Mouse (Mus musculus): ENCODE results near the gene Dip2c. TPM values are rescaled to one million over a fixed set of nuclear protein-coding genes. Genes with fewer than 3 reads are reported as not detected.
A peak's percentile ranks its signal among the peaks of the same experiment; 100 is the strongest.

Gene Dip2c
- polyA plus RNA-seq, 1 experiment = 0.15 TPM

- Histone ChIP-seq H3K4me3 (replicated peaks) (no peak overlapping the region), H3K9me3 (no peaks in the 10 kb centered on the region), H3K27me3 (replicated peaks) (no peaks in the 10 kb centered on the region), H3K4me1 (no peaks in the 10 kb centered on the region), H3K36me3 (replicated peaks; ENCODE audit: low read length) (no peaks in the 10 kb centered on the region)
- TF ChIP-seq GATA1 (IDR thresholded peaks at IDR 0.05; ENCODE audit: borderline replicate concordance, low read length) = no peak
- no peak for TF ChIP-seq FLI1 (IDR thresholded peaks at IDR 0.05; ENCODE audit: low read length)
Observed at GRCm38 (mm10) chr13:9361457-9361856, 85.1 kb downstream of the Dip2c start.

GRCm38 (mm10) chr13:9371387-9371786 is 95.1 kb downstream of the Dip2c start:
- H3K36me3 ChIP-seq (replicated peaks; ENCODE audit: low read length) = no peaks in the 10 kb centered on the region
- no peak overlapping the region for H3K4me3 ChIP-seq (replicated peaks)
- H3K9me3 ChIP-seq = no peaks in the 10 kb centered on the region
- TF ChIP-seq FLI1 (IDR thresholded peaks at IDR 0.05; ENCODE audit: low read length) = no peak
- TF ChIP-seq GATA1 (IDR thresholded peaks at IDR 0.05; ENCODE audit: borderline replicate concordance, low read length) = no peak
- H3K4me1 ChIP-seq = no peaks in the 10 kb centered on the region
- no peaks in the 10 kb centered on the region for H3K27me3 ChIP-seq (replicated peaks)

DNA sequence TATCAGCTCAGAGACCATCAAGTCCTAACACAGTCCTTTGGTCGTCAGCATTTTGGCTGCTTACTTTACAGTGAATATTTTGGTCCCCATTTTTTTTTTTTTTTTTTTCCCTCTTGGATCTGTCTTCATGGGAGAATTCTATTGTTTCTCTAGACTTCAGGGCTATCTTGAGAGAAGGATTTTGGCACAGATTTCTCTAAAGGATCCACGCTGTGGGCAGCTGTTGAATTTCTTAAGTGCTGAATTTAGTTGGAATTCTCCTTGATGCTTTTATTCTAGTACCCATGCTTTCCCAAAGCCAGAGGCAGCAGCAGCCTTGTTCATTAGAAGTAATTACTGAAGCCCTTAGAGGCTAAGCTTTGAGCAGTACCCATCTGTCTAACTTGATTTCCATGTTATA is 100.8 kb downstream of the Dip2c start:
- Histone ChIP-seq H3K4me1 (peaks cover 4% of the 10 kb centered on the region), H3K9me3 (peaks cover 13% of the 10 kb centered on the region), H3K27me3 (replicated peaks) (no peaks in the 10 kb centered on the region), H3K4me3 (replicated peaks) (no peak overlapping the region), H3K36me3 (replicated peaks; ENCODE audit: low read length) (no peaks in the 10 kb centered on the region)
- TF ChIP-seq FLI1 (IDR thresholded peaks at IDR 0.05; ENCODE audit: low read length) = no peak
- TF ChIP-seq GATA1 (IDR thresholded peaks at IDR 0.05; ENCODE audit: borderline replicate concordance, low read length) = no peak

- no peaks in the 10 kb centered on the region for H3K36me3 ChIP-seq (replicated peaks; ENCODE audit: low read length)
- TF ChIP-seq GATA1 (IDR thresholded peaks at IDR 0.05; ENCODE audit: borderline replicate concordance, low read length) = no peak
- TF ChIP-seq FLI1 (IDR thresholded peaks at IDR 0.05; ENCODE audit: low read length) = no peak
- no peaks in the 10 kb centered on the region for H3K27me3 ChIP-seq (replicated peaks)
- H3K4me3 ChIP-seq (replicated peaks) = peak overlapping the region; percentile 60
- peaks cover 13% of the 10 kb centered on the region for H3K9me3 ChIP-seq
- H3K4me1 ChIP-seq = peaks cover 4% of the 10 kb centered on the region
Observed at GRCm38 (mm10) chr13:9380740-9381410, 104.5 kb downstream of the Dip2c start.

GRCm38 (mm10) chr13:9388017-9388416 is 111.7 kb downstream of the Dip2c start:
- Histone ChIP-seq H3K4me1 (peaks cover 8% of the 10 kb centered on the region; the same call in 1 of the 2 replicates), H3K27me3 (replicated peaks) (no peaks in the 10 kb centered on the region), H3K36me3 (replicated peaks; ENCODE audit: low read length) (no peaks in the 10 kb centered on the region), H3K9me3 (peaks cover 6% of the 10 kb centered on the region; the same call in 1 of the 2 replicates), H3K4me3 (replicated peaks) (peak overlapping the region; percentile 70)
- TF ChIP-seq FLI1 (IDR thresholded peaks at IDR 0.05; ENCODE audit: low read length) = no peak
- TF ChIP-seq GATA1 (IDR thresholded peaks at IDR 0.05; ENCODE audit: borderline replicate concordance, low read length) = no peak

GRCm38 (mm10) chr13:9389334-9389733 is 113.0 kb downstream of the Dip2c start:
- no peaks in the 10 kb centered on the region for H3K36me3 ChIP-seq (replicated peaks; ENCODE audit: low read length)
- TF ChIP-seq FLI1 (IDR thresholded peaks at IDR 0.05; ENCODE audit: low read length) (no peak), GATA1 (IDR thresholded peaks at IDR 0.05; ENCODE audit: borderline replicate concordance, low read length) (no peak)
- H3K4me1 ChIP-seq = peaks cover 8% of the 10 kb centered on the region; the same call in 1 of the 2 replicates
- H3K9me3 ChIP-seq = peaks cover 6% of the 10 kb centered on the region; the same call in 1 of the 2 replicates
- no peaks in the 10 kb centered on the region for H3K27me3 ChIP-seq (replicated peaks)
- H3K4me3 ChIP-seq (replicated peaks) = no peak overlapping the region

DNA sequence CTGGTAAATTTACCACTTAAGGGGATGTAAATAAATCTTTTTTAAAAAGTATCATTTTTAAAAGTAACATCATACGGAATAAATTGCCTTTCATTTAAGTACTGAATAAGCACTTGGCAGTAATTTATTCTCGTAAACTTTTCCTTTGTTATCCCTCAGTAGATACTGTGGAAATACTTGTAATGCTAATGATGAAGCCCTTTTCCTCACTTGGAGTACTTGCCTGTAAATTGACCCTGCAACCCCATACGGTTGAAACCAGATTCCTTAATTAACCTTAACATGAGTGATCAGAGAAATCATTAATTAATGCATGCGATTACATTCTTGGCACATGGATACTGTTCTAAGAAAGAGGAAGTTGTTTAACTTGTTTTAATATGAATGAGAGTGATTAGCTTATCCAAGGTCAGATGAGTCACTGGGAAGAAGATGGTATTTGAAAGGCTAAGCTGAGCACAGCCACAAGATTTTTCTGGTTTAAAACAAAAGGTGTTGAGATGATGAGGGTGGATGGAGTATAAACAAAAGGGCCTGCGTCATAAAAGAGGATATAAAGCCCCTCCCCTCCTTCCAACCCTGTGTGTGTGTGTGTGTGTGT is 114.0 kb downstream of the Dip2c start:
- Histone ChIP-seq H3K4me3 (replicated peaks) (no peak overlapping the region), H3K36me3 (replicated peaks; ENCODE audit: low read length) (no peaks in the 10 kb centered on the region), H3K4me1 (peaks cover 8% of the 10 kb centered on the region; the same call in 1 of the 2 replicates), H3K9me3 (peaks cover 6% of the 10 kb centered on the region; the same call in 1 of the 2 replicates), H3K27me3 (replicated peaks) (no peaks in the 10 kb centered on the region)
- TF ChIP-seq FLI1 (IDR thresholded peaks at IDR 0.05; ENCODE audit: low read length) (no peak), GATA1 (IDR thresholded peaks at IDR 0.05; ENCODE audit: borderline replicate concordance, low read length) (no peak)

GRCm38 (mm10) chr13:9393470-9393869 is 117.1 kb downstream of the Dip2c start:
- Histone ChIP-seq H3K9me3 (no peaks in the 10 kb centered on the region), H3K4me1 (peaks cover 3% of the 10 kb centered on the region; the same call in 1 of the 2 replicates), H3K4me3 (replicated peaks) (no peak overlapping the region), H3K36me3 (replicated peaks; ENCODE audit: low read length) (no peaks in the 10 kb centered on the region), H3K27me3 (replicated peaks) (no peaks in the 10 kb centered on the region)
- TF ChIP-seq FLI1 (IDR thresholded peaks at IDR 0.05; ENCODE audit: low read length) (no peak), GATA1 (IDR thresholded peaks at IDR 0.05; ENCODE audit: borderline replicate concordance, low read length) (no peak)

- Histone ChIP-seq H3K27me3 (replicated peaks) (no peaks in the 10 kb centered on the region), H3K4me1 (peaks cover 3% of the 10 kb centered on the region; the same call in 1 of the 2 replicates), H3K4me3 (replicated peaks) (no peak overlapping the region), H3K9me3 (no peaks in the 10 kb centered on the region), H3K36me3 (replicated peaks; ENCODE audit: low read length) (no peaks in the 10 kb centered on the region)
- TF ChIP-seq GATA1 (IDR thresholded peaks at IDR 0.05; ENCODE audit: borderline replicate concordance, low read length) = no peak
- TF ChIP-seq FLI1 (IDR thresholded peaks at IDR 0.05; ENCODE audit: low read length) = no peak
Observed at GRCm38 (mm10) chr13:9395286-9395685, 119.0 kb downstream of the Dip2c start.

DNA sequence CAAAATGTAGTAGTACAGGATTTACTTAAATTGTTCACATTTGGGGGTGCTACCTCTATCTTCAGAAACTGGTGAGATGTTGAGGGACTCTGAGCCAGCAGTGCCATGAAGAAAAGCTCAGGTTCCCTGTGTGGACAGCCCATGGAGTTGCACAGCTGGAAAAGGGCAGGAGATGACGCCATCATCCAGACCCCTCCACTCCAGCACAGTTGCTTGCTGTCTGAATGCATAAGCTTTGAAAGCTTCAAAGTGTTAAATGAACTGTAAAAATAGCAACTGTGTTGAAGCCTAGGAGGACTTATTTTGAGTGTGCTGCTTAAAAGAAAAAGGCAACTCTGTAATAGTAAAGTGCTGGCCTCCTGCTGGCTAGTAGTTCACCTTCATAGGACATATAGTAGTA is 122.5 kb downstream of the Dip2c start:
- H3K4me1 ChIP-seq = peaks cover 3% of the 10 kb centered on the region; the same call in 1 of the 2 replicates
- no peak overlapping the region for H3K4me3 ChIP-seq (replicated peaks)
- H3K27me3 ChIP-seq (replicated peaks) = no peaks in the 10 kb centered on the region
- H3K9me3 ChIP-seq = peaks cover 5% of the 10 kb centered on the region; the same call in 1 of the 2 replicates
- TF ChIP-seq GATA1 (IDR thresholded peaks at IDR 0.05; ENCODE audit: borderline replicate concordance, low read length) (no peak), FLI1 (IDR thresholded peaks at IDR 0.05; ENCODE audit: low read length) (no peak)
- H3K36me3 ChIP-seq (replicated peaks; ENCODE audit: low read length) = no peaks in the 10 kb centered on the region

Measured in megakaryocyte, embryonic 14.5 days (primary cell).